Mouse (Mus musculus) heart, embryonic 11.5 days (tissue): ENCODE measurements at regions not wholly inside any gene's neighbourhood (a gene's known extent, or its start where the extent isn't known, plus 50 kb on each side); places are given as distances from the start of the nearest gene placed in this dataset.

ENCODE experiments used
- ATAC-seq: fragments of 200-750 bp; cut with Nextera tagmentation; replicated peaks from 2 replicates; pipeline ENCODE4 v1.8.0; 2017; ENCODE audit warnings: moderate library complexity; ENCODE audit not compliant: insufficient number of reproducible peaks, low FRiP score, low TSS enrichment
- H3K27ac ChIP-seq: fragments of 300-500 bp; sonication (generic); 2 replicates; pipeline ENCODE4 v1.5.1; 2014; ENCODE audit warnings: mild to moderate bottlenecking, low read depth, low read length
- H3K27me3 ChIP-seq: fragments of 300-500 bp; sonication (generic); 2 replicates; pipeline ENCODE4 v1.6.1; 2014; ENCODE audit warnings: mild to moderate bottlenecking, low read length, mixed read lengths; ENCODE audit not compliant: control insufficient read depth, insufficient read depth
- H3K36me3 ChIP-seq: fragments of 300-500 bp; sonication (generic); 2 replicates; pipeline ENCODE4 v1.6.1; 2014; ENCODE audit warnings: mild to moderate bottlenecking, low read length, moderate library complexity, mixed read lengths; ENCODE audit not compliant: control insufficient read depth, insufficient read depth
- H3K4me1 ChIP-seq: fragments of 300-500 bp; sonication (generic); 2 replicates; pipeline ENCODE4 v1.6.1; 2014; ENCODE audit warnings: low read length; ENCODE audit not compliant: control insufficient read depth, insufficient read depth
- H3K4me2 ChIP-seq: fragments of 300-500 bp; sonication (generic); 2 replicates; pipeline ENCODE4 v1.6.1; 2014; ENCODE audit warnings: mild to moderate bottlenecking, moderate library complexity
- H3K4me3 ChIP-seq: fragments of 300-500 bp; sonication (generic); 2 replicates; pipeline ENCODE4 v1.5.1; 2014; ENCODE audit warnings: low read depth, low read length
- H3K9ac ChIP-seq: fragments of 300-500 bp; sonication (generic); 2 replicates; pipeline ENCODE4 v1.6.1; 2014; ENCODE audit warnings: mild to moderate bottlenecking, low read depth, low read length, moderate library complexity
- H3K9me3 ChIP-seq: fragments of 300-500 bp; sonication (generic); replicated peaks from 2 replicates; pipeline ENCODE4 v1.6.1; 2016; ENCODE audit warnings: low read length; ENCODE audit not compliant: control insufficient read depth
- WGBS: fragments of 180-500 bp; shearing (Covaris S2); extraction: QIAGEN DNeasy Blood & Tissue Kit; methylation state at CpG from one replicate; pipeline ENCODE4 v1.1.7; 2014; ENCODE audit not compliant: insufficient replicate concordance; 5-methylcytosine and 5-hydroxymethylcytosine counted together

GRCm38 (mm10) chr7:111164994-111165393 lies 82.2 kb upstream of the Eif4g2 start:
- 76% methylated on average over 3 of the region's 3 CpGs for WGBS
- Histone ChIP-seq H3K4me1 (no peaks in the 10 kb centered on the region), H3K4me3 (no peak overlapping the region), H3K4me2 (no peak overlapping the region), H3K36me3 (no peaks in the 10 kb centered on the region), H3K9me3 (no peaks in the 10 kb centered on the region), H3K27ac (no peak overlapping the region), H3K27me3 (no peaks in the 10 kb centered on the region), H3K9ac (no peak overlapping the region)
- no peak for ATAC-seq

GRCm38 (mm10) chr7:111164276-111164675 lies 81.4 kb upstream of the Eif4g2 start:
- Histone ChIP-seq H3K4me1 (no peaks in the 10 kb centered on the region), H3K27ac (no peak overlapping the region), H3K27me3 (no peaks in the 10 kb centered on the region), H3K4me3 (no peak overlapping the region), H3K9me3 (no peaks in the 10 kb centered on the region), H3K36me3 (no peaks in the 10 kb centered on the region), H3K9ac (no peak overlapping the region), H3K4me2 (no peak overlapping the region)
- 80% methylated on average over 3 of the region's 3 CpGs for WGBS
- no peak for ATAC-seq

GRCm38 (mm10) chr7:111163861-111164260 lies 81.0 kb upstream of the Eif4g2 start:
- no peak overlapping the region for H3K4me2 ChIP-seq
- no peaks in the 10 kb centered on the region for H3K36me3 ChIP-seq
- H3K9me3 ChIP-seq, result no peaks in the 10 kb centered on the region
- no peak overlapping the region for H3K4me3 ChIP-seq
- ATAC-seq, result no peak
- WGBS, result 31% methylated on average over 3 of the region's 3 CpGs
- H3K27ac ChIP-seq, result no peak overlapping the region
- H3K27me3 ChIP-seq, result no peaks in the 10 kb centered on the region
- no peak overlapping the region for H3K9ac ChIP-seq
- no peaks in the 10 kb centered on the region for H3K4me1 ChIP-seq

GRCm38 (mm10) chr7:111163321-111163720 lies 80.5 kb upstream of the Eif4g2 start:
- no peak overlapping the region for H3K4me3 ChIP-seq
- no peaks in the 10 kb centered on the region for H3K36me3 ChIP-seq
- no peak overlapping the region for H3K4me2 ChIP-seq
- no peak overlapping the region for H3K27ac ChIP-seq
- ATAC-seq, result no peak
- H3K27me3 ChIP-seq, result no peaks in the 10 kb centered on the region
- no peaks in the 10 kb centered on the region for H3K9me3 ChIP-seq
- no peaks in the 10 kb centered on the region for H3K4me1 ChIP-seq
- 80% methylated on average over 8 of the region's 8 CpGs for WGBS
- H3K9ac ChIP-seq, result no peak overlapping the region

- no peaks in the 10 kb centered on the region for H3K27me3 ChIP-seq
- WGBS, result 65% methylated on average over 6 of the region's 6 CpGs
- no peak overlapping the region for H3K4me3 ChIP-seq
- no peak overlapping the region for H3K4me2 ChIP-seq
- peaks cover 20% of the 10 kb centered on the region for H3K4me1 ChIP-seq
- no peaks in the 10 kb centered on the region for H3K36me3 ChIP-seq
- no peaks in the 10 kb centered on the region for H3K9me3 ChIP-seq
- ATAC-seq, result no peak
- H3K27ac ChIP-seq, result no peak overlapping the region
- H3K9ac ChIP-seq, result no peak overlapping the region
Measured at GRCm38 (mm10) chr7:111158791-111159286, 76.0 kb upstream of the Eif4g2 start.

- Histone ChIP-seq H3K4me3 (no peak overlapping the region), H3K4me1 (peaks cover 20% of the 10 kb centered on the region), H3K27ac (peak overlapping the region; percentile 87), H3K9me3 (no peaks in the 10 kb centered on the region), H3K4me2 (peak overlapping the region; percentile 38), H3K27me3 (no peaks in the 10 kb centered on the region), H3K36me3 (no peaks in the 10 kb centered on the region), H3K9ac (no peak overlapping the region)
- no peak for ATAC-seq
- WGBS, result 47% methylated on average over 9 of the region's 9 CpGs
Measured at GRCm38 (mm10) chr7:111157754-111158325, 75.0 kb upstream of the Eif4g2 start.

- peak overlapping the region; percentile 87 for H3K27ac ChIP-seq
- no peak for ATAC-seq
- no peaks in the 10 kb centered on the region for H3K9me3 ChIP-seq
- H3K27me3 ChIP-seq, result no peaks in the 10 kb centered on the region
- H3K4me1 ChIP-seq, result peaks cover 20% of the 10 kb centered on the region
- peak overlapping the region; percentile 38 for H3K4me2 ChIP-seq
- H3K9ac ChIP-seq, result peak overlapping the region; percentile 40; the same call in 1 of the 2 replicates
- no peak overlapping the region for H3K4me3 ChIP-seq
- 21% methylated on average over 6 of the region's 6 CpGs for WGBS
- no peaks in the 10 kb centered on the region for H3K36me3 ChIP-seq
Measured at GRCm38 (mm10) chr7:111157287-111157686, 74.5 kb upstream of the Eif4g2 start.

GRCm38 (mm10) chr7:111156472-111157231 lies 73.8 kb upstream of the Eif4g2 start:
- Histone ChIP-seq H3K9me3 (no peaks in the 10 kb centered on the region), H3K27me3 (no peaks in the 10 kb centered on the region), H3K4me1 (peaks cover 20% of the 10 kb centered on the region), H3K27ac (peak overlapping the region; percentile 87), H3K4me2 (peak overlapping the region; percentile 38), H3K36me3 (no peaks in the 10 kb centered on the region), H3K9ac (peak overlapping the region; percentile 52), H3K4me3 (no peak overlapping the region)
- no peak for ATAC-seq
- 36% methylated on average over 8 of the region's 8 CpGs for whole genome bisulfite sequencing
